Mouse (Mus musculus) CD8-positive naive resting alpha-beta T cell, adult 2 months (primary cell): ENCODE measurements at regions not wholly inside any gene's neighbourhood (a gene's known extent, or its start where the extent isn't known, plus 50 kb on each side); places are given as distances from the start of the nearest gene placed in this dataset.

Source experiments
- DNase-seq, 2 experiments: peaks; one replicate each; pipeline ENCODE4 v3.0.0; 2022; ENCODE audit warnings: low read depth in 2 of 2, low spot score in 2 of 2

GRCm38 (mm10) chr1:80131354-80131753, 86.9 kb downstream of the Fam124b start:
- no peak for DNase-seq

- no peak for DNase-seq
Observed at GRCm38 (mm10) chr1:80123966-80124365, 94.3 kb downstream of the Fam124b start.

DNA sequence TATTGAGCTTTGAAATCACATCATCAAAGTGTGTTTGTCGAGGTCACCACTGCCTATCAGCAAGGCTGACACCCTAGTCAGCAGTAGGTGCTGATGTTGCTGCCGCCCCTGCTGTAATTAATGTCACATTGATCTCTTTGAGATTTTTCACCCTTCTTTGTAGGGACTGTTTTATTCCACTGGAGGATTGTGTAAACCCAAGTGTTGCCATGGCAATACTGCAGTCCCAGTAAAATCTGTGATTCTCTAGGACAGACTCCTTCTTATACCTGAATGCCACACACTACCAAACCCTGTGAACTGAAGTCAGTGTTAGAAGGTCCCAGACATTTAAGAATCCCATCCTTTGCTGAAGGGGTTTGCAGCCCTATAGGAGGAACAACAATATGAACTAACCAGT, 102.4 kb downstream of the Fam124b start:
- DNase-seq = no peak

DNA sequence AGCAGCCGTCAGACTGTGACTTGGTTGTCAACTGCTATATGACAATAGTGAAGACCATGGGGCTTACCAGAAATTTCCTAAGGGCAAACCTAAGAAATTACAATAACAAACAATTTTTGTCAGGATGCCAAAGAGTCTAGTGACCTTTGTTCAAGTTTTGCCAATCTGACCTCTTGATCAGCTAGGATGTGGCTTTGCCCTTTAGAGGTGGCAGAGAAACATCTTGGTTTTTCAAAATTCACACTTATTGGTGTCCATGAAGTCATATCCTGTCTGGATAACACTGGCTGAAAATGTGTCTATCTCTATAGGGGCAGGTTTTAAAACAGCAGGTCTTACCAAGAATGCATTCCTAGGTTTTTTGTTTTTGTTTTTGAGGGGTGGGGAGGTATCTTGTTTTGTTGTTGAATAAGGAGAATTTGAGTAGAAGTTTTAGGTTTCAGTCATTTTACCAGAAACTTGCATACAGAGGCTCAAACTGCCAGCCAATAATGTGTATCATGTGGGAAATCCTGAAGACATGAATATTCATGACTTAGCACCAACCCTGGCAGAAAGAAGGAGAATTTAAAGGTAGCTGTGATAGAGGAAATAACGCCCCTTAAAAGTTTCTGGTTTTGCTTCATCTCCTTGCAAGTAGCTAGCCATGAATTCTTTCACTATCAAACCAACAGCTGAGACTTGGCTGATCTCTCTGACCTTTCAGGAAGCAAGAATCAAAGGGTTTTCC, 110.4 kb downstream of the Fam124b start:
- no peak for DNase-seq

GRCm38 (mm10) chr1:80106269-80106668, 112.0 kb downstream of the Fam124b start:
- peak in 1 of 2 experiments; percentile 6 for DNase-seq

GRCm38 (mm10) chr1:80098266-80098665, 120.0 kb downstream of the Fam124b start:
- DNase-seq = no peak

- DNase-seq = no peak
Observed at GRCm38 (mm10) chr1:80091800-80092199, 126.5 kb downstream of the Fam124b start.

- no peak for DNase-seq
Observed at GRCm38 (mm10) chr1:80091350-80091749, 126.9 kb downstream of the Fam124b start.

DNA sequence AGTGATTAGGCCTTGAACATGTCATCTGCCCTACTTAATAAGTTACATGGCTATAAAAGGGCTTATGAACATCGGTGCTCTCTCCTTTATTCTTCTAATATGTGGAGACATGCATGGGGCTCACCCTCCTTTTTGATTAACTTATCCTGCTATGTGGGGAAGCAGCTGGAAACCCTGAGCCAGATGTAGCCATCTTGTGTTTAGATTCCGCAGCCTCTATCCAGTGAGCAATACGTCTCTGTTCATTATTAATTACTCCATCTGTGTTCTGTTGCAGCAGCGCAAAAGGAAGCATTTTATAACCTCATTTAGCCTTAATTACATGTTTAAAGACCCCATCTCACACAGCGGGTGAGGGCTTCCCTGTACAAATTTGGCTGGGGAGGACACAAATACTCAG, 129.6 kb downstream of the Fam124b start:
- DNase-seq = no peak

GRCm38 (mm10) chr1:80076357-80076756, 141.9 kb downstream of the Fam124b start:
- DNase-seq = no peak

GRCm38 (mm10) chr1:80074376-80074775, 143.9 kb downstream of the Fam124b start:
- DNase-seq = no peak

GRCm38 (mm10) chr1:80073950-80074349, 144.3 kb downstream of the Fam124b start:
- no peak for DNase-seq

GRCm38 (mm10) chr1:80069141-80069540, 149.1 kb downstream of the Fam124b start:
- DNase-seq = no peak

DNA sequence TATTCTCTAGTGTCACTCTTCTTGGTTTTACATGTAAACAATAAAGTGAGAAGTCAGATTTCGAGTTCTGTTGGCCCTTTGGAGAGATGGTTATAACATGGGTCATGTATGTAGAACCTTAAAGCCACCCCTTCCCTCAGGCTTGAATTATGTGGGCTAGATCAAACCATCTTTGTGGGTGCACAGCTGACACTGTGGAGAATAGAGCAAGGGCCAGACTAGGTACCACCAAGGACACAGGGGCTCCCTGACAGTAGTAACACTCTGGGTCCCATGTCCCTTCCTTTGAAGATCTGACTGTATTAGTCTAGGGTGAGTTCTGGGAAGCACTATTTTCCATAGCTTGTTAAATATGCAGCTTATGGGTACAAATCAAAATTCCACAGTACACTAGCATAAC, 156.2 kb downstream of the Fam124b start:
- DNase-seq = no peak

DNA sequence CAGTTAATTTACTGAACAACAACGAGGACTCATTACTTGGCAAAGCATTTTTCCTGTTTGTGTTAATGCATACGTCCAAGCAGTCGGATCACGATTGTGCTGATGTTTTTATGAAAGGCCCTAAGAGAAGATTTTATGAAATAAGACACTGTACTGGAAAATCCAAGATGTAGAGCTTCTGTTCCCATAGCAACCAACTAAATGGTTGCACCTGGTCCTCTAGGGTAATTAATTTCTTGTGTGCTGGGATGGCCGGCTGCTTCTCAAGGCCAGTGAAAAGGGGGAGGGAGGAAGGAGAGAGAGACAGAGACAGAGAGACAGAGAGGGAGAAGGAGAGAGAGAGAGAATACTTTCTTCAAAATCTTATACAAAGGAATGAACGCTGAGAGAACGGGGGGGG, 156.6 kb downstream of the Fam124b start:
- no peak for DNase-seq

DNA sequence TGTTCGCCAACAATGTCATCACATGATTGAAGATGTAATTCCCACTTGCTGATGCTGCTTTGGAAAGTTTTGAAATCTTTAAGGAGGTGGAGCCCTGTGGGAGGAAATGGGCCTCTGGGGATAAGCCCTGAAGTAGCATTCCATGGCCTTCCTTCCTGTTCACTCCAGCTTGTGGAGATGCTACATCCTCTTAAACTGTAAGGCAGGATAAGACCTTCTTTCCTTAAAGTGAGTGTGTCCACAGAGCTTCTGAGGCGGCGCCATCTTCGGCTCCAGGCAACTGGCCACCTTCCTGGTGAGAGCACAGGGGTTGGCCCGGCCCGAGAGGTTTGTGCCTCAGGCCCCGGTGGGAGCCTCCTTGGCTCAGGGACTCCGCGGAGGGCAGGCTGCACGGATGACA, 173.1 kb downstream of the Fam124b start:
- no peak for DNase-seq

GRCm38 (mm10) chr1:80040409-80040808, 177.9 kb downstream of the Fam124b start:
- no peak for DNase-seq

DNA sequence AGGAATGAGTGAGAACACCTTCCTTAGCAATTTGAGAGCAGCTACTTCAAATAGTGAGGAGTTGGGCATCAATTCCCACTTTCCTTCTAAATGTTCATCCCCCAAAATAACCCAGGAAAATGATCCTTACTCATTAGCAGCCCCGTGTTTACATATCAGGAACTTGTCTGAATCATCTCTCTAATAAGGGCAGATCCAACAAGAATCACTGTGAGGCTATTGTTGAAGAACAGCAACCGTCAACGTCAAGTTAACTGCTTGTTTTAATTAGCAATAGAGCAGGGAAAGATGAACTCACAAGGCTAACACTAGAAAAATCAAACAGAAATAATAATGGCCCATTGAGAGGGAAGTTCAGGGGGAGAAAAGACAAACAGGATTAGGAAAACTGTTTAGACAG, 178.4 kb downstream of the Fam124b start:
- no peak for DNase-seq

GRCm38 (mm10) chr1:80039161-80039560, 178.2 kb upstream of the Serpine2 start:
- DNase-seq = no peak

GRCm38 (mm10) chr1:80038059-80038458, 177.1 kb upstream of the Serpine2 start:
- DNase-seq = no peak

DNA sequence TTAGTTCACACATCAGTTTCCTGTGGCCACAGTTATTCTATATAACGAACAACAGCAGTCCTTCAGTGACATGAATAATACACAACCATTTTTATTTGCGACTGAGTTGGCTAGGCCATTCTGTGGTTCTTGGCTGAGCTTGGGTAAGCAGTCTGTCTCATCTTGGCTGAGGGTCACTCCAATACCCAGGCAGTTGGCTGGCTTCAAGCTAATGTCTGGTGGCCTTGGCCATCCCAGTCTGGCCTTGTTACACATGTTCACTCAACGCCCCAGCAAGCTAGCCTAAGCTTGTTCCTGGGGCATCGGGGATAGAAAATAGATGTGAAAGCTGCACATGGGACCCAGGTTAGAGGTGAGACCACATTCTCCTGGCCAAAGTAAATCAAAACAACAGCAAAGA, 175.5 kb upstream of the Serpine2 start:
- DNase-seq = no peak

DNA sequence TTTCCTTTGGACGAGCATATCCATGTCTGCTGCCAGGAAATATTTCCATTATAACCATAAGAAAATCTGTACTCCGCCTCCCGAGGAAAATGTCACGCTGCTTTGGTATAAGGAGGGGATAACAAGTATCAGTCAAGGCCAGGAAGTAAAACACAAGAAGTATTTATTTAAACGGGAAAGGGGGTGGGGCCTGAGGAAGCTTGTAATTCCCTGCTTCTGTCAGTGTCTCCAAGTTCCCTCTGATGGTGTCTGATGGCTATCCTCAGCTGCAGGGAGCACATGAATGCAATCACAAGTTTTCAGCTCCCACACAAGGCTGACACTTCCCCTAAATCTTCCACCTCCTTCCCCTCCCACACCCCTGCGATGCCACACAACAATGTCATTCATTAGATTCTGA, 172.5 kb upstream of the Serpine2 start:
- DNase-seq = no peak

DNA sequence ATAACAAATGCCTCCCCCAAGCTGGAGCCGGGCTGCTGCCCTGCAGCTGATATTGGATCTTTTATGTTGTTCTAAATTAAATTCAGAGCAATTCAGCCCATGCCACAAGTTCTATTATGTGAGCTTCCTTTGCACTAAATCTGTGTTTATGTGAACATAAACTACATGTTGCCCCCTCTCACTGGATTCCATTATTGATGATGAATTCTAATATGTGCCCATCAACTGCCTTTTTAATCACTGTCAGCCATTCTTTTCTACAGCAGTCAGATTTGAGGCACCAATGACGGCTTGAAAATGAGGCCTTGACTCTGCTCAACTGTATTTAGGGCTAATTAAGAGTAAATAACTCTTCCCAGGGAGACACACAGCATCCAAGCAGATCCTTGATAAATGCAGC, 172.1 kb upstream of the Serpine2 start:
- no peak for DNase-seq
